14 mouse cellular contexts compared by ENCODE assay signal in the genomic region with DNA sequence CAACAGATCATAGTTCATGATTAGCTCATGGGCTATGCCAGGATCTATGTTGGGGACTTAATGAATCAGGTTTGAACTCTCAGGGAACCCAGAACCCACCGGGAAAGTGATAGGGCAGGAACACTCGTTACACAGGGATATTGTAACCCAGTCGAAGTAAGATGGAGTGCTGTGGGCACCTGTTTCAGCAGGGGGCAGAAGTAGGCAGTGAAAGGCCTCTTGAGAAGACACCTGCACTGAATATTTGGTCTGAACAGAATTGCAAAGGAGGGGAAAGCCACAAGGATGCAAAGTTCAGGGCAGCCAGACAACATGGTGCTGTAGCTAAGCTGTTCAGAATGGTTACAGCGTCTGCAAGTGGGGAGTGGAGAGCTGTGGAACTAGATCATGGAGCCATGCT.
DNase-seq lines count a peak whose midpoint lies in the region; ATAC-seq and TF ChIP-seq lines count a peak whose summit lies in the region.
"Had no signal": no experiment of that assay in that cellular context is flagged by ENCODE, and none has a peak within 500 bp of the region (broad histone marks: within the 10 kb centered on the region; RNA-seq: fewer than 3 reads in every experiment).

No protein-coding gene starts in this region.

- WGBS in heart, embryonic 16.5 days: 50% methylated on average over 4 of the region's 4 CpGs
- 58% methylated on average over 4 of the region's 4 CpGs for WGBS in heart, embryonic 11.5 days (ENCODE audit: insufficient replicate concordance)
- WGBS in midbrain, postnatal 0 days: 67% methylated on average over 4 of the region's 4 CpGs
- WGBS in midbrain, embryonic 13.5 days: 71% methylated on average over 4 of the region's 4 CpGs
- WGBS in stomach, postnatal 0 days: 52% methylated on average over 4 of the region's 4 CpGs

- TF ChIP-seq CTCF in midbrain, postnatal 0 days (IDR thresholded peaks at IDR 0.05): peak; percentile 50
- peak; percentile 57 for TF ChIP-seq CTCF in stomach, postnatal 0 days (IDR thresholded peaks at IDR 0.05; ENCODE audit: low read depth)

- no peaks in the 10 kb centered on the region for H3K36me3 ChIP-seq in heart, embryonic 16.5 days (ENCODE audit: control insufficient read depth, insufficient read depth)
- H3K36me3 ChIP-seq in heart, embryonic 11.5 days (ENCODE audit: control insufficient read depth, insufficient read depth, low read length): no peaks in the 10 kb centered on the region
- H3K36me3 ChIP-seq in midbrain, postnatal 0 days (ENCODE audit: insufficient read depth, low read length): no peaks in the 10 kb centered on the region
- no peaks in the 10 kb centered on the region for H3K36me3 ChIP-seq in midbrain, embryonic 13.5 days
- no peaks in the 10 kb centered on the region for H3K36me3 ChIP-seq in stomach, postnatal 0 days (ENCODE audit: control insufficient read depth, insufficient read depth, low read length)
- H3K36me3 ChIP-seq: embryonic facial prominence, embryonic 12.5 days; heart, embryonic 13.5 days; neural tube, embryonic 13.5 days had no signal

- H3K9ac ChIP-seq in heart, embryonic 16.5 days (ENCODE audit: low read length): no peak overlapping the region
- no peak overlapping the region for H3K9ac ChIP-seq in heart, embryonic 11.5 days (ENCODE audit: low read depth, low read length)
- no peak overlapping the region for H3K9ac ChIP-seq in midbrain, postnatal 0 days (replicated peaks; ENCODE audit: low read length, poor library complexity, severe bottlenecking)
- H3K9ac ChIP-seq in midbrain, embryonic 13.5 days (replicated peaks): no peak overlapping the region
- H3K9ac ChIP-seq in stomach, postnatal 0 days (ENCODE audit: low read length): no peak overlapping the region
- H3K9ac ChIP-seq: embryonic facial prominence, embryonic 12.5 days; heart, embryonic 13.5 days; neural tube, embryonic 13.5 days had no signal

- ATAC-seq in heart, embryonic 16.5 days (replicated peaks; ENCODE audit: extremely low read depth, insufficient read depth, low FRiP score): 0 out of 2 replicates have a peak, but pooled peaks have one; percentile 38
- ATAC-seq in heart, embryonic 11.5 days (replicated peaks; ENCODE audit: insufficient number of reproducible peaks, low FRiP score, low TSS enrichment): no peak
- no peak for ATAC-seq in midbrain, postnatal 0 days (ENCODE audit: low FRiP score)
- ATAC-seq in midbrain, embryonic 13.5 days: no peak
- no peak for ATAC-seq in stomach, postnatal 0 days (ENCODE audit: low FRiP score, low TSS enrichment)
- no peak for ATAC-seq in megakaryocyte-erythroid progenitor cell, adult 5-6 weeks (replicated peaks; ENCODE audit: low FRiP score, low TSS enrichment, poor library complexity, severe bottlenecking)

- H3K4me3 ChIP-seq in heart, embryonic 16.5 days (ENCODE audit: low read length): no peak overlapping the region
- no peak overlapping the region for H3K4me3 ChIP-seq in heart, embryonic 11.5 days (ENCODE audit: low read depth, low read length)
- no peak overlapping the region for H3K4me3 ChIP-seq in midbrain, postnatal 0 days (ENCODE audit: low read depth, low read length)
- no peak overlapping the region for H3K4me3 ChIP-seq in midbrain, embryonic 13.5 days (replicated peaks)
- H3K4me3 ChIP-seq in stomach, postnatal 0 days (ENCODE audit: low read depth, low read length): no peak overlapping the region
- H3K4me3 ChIP-seq: embryonic facial prominence, embryonic 12.5 days; heart, embryonic 13.5 days; neural tube, embryonic 13.5 days had no signal

- no peaks in the 10 kb centered on the region for H3K27me3 ChIP-seq in heart, embryonic 16.5 days (ENCODE audit: control insufficient read depth, insufficient read depth, low read length)
- H3K27me3 ChIP-seq in heart, embryonic 11.5 days (ENCODE audit: control insufficient read depth, insufficient read depth, low read length): no peaks in the 10 kb centered on the region
- H3K27me3 ChIP-seq in midbrain, postnatal 0 days (ENCODE audit: insufficient read depth, low read length): no peaks in the 10 kb centered on the region
- H3K27me3 ChIP-seq in midbrain, embryonic 13.5 days: no peaks in the 10 kb centered on the region
- no peaks in the 10 kb centered on the region for H3K27me3 ChIP-seq in stomach, postnatal 0 days (ENCODE audit: control insufficient read depth, insufficient read depth, low read length)
- H3K27me3 ChIP-seq: embryonic facial prominence, embryonic 12.5 days; heart, embryonic 13.5 days; neural tube, embryonic 13.5 days had no signal

- no peaks in the 10 kb centered on the region for H3K9me3 ChIP-seq in heart, embryonic 16.5 days (replicated peaks; ENCODE audit: control insufficient read depth, low read length)
- no peaks in the 10 kb centered on the region for H3K9me3 ChIP-seq in heart, embryonic 11.5 days (replicated peaks; ENCODE audit: control insufficient read depth, low read length)
- no peaks in the 10 kb centered on the region for H3K9me3 ChIP-seq in midbrain, postnatal 0 days (ENCODE audit: low read length)
- H3K9me3 ChIP-seq in midbrain, embryonic 13.5 days: no peaks in the 10 kb centered on the region
- H3K9me3 ChIP-seq in stomach, postnatal 0 days (ENCODE audit: control insufficient read depth, low read length): no peaks in the 10 kb centered on the region
- H3K9me3 ChIP-seq: embryonic facial prominence, embryonic 12.5 days; heart, embryonic 13.5 days; neural tube, embryonic 13.5 days had no signal

- H3K27ac ChIP-seq in heart, embryonic 16.5 days (ENCODE audit: low read length): no peak overlapping the region
- H3K27ac ChIP-seq in heart, embryonic 11.5 days (ENCODE audit: low read depth, low read length): no peak overlapping the region
- no peak overlapping the region for H3K27ac ChIP-seq in midbrain, postnatal 0 days (ENCODE audit: low read depth, low read length)
- no peak overlapping the region for H3K27ac ChIP-seq in midbrain, embryonic 13.5 days
- H3K27ac ChIP-seq in stomach, postnatal 0 days (replicated peaks): no peak overlapping the region
- H3K27ac ChIP-seq: embryonic facial prominence, embryonic 12.5 days; heart, embryonic 13.5 days; neural tube, embryonic 13.5 days had no signal

- DNase-seq in midbrain, postnatal 0 days (ENCODE audit: low spot score): no peak
- peak; percentile 35 to 59 for DNase-seq in kidney, adult 8-10 months
- no peak for DNase-seq in stomach, postnatal 0 days (ENCODE audit: low spot score)
- no peak for DNase-seq in spleen, postnatal 4 days (ENCODE audit: low spot score in 2 of 2)
- DNase-seq: lung, adult 18-20 months; thymus, postnatal 4 days had no signal

- no peak for TF ChIP-seq EP300 in stomach, postnatal 0 days (optimal IDR thresholded peaks at IDR 0.05)

- no peak overlapping the region for H3K4me2 ChIP-seq in heart, embryonic 16.5 days (ENCODE audit: low read depth, low read length)
- H3K4me2 ChIP-seq in heart, embryonic 11.5 days: no peak overlapping the region
- no peak overlapping the region for H3K4me2 ChIP-seq in midbrain, postnatal 0 days (ENCODE audit: low read depth, low read length, poor library complexity, severe bottlenecking)
- no peak overlapping the region for H3K4me2 ChIP-seq in midbrain, embryonic 13.5 days (replicated peaks)
- no peak overlapping the region for H3K4me2 ChIP-seq in stomach, postnatal 0 days (replicated peaks; ENCODE audit: low read depth)
- H3K4me2 ChIP-seq: embryonic facial prominence, embryonic 12.5 days; heart, embryonic 13.5 days; midbrain, embryonic 11.5 days; neural tube, embryonic 13.5 days had no signal

- peaks cover 8% of the 10 kb centered on the region; the same call in 1 of the 2 replicates for H3K4me1 ChIP-seq in heart, embryonic 16.5 days (ENCODE audit: control insufficient read depth, insufficient read depth, low read length)
- H3K4me1 ChIP-seq in heart, embryonic 11.5 days (ENCODE audit: control insufficient read depth, insufficient read depth, low read length): peaks cover 7% of the 10 kb centered on the region; the same call in 1 of the 2 replicates
- no peaks in the 10 kb centered on the region for H3K4me1 ChIP-seq in midbrain, postnatal 0 days (ENCODE audit: insufficient read depth, low read length)
- H3K4me1 ChIP-seq in midbrain, embryonic 13.5 days (replicated peaks): peaks cover 14% of the 10 kb centered on the region; the same call in 1 of the 2 replicates
- no peaks in the 10 kb centered on the region for H3K4me1 ChIP-seq in stomach, postnatal 0 days (replicated peaks; ENCODE audit: control insufficient read depth, insufficient read depth)
- H3K4me1 ChIP-seq: neural tube, embryonic 13.5 days had no signal

Comparison
In these comparisons a context has a peak if more than half of its experiments do, and no peak if none do; other contexts are left out.
1. DNase-seq: peak in kidney, adult 8-10 months (2 of 2); none in midbrain, postnatal 0 days (single experiment), stomach, postnatal 0 days (single experiment) and spleen, postnatal 4 days (0 of 2).